Mouse (Mus musculus): Measurements from ENCODE around the gene Tgm5.

- no peak for TF ChIP-seq POLR2A (IDR thresholded peaks at IDR 0.05; ENCODE audit: low read depth, low read length)
- no peak for TF ChIP-seq CTCF (IDR thresholded peaks at IDR 0.05; ENCODE audit: extremely low read depth, insufficient read length, insufficient replicate concordance, low read depth, low read length)
These were observed 29.8 kb upstream of the Tgm5 start for GRCm38 (mm10) chr2:121115418-121115817.
